In the genomic region with DNA sequence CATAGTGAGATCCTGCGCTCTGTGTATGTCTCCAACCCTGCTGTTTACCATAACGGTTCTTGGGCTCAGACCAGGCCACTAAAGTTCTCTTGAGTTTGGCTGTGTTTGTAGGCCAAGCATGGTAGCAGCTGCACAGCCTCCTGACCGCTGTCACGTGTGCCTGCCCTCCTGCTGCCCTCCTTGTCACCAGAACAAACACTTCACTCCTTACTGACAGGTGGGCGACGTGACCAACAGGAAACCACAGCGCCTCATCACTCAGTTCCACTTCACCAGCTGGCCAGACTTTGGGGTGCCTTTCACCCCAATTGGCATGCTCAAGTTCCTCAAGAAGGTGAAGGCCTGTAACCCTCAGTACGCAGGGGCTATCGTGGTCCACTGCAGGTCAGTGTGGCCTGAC, we compare ENCODE assay signal across 22 mouse cellular contexts. TPM values are rescaled to one million over a fixed set of nuclear protein-coding genes. Genes with fewer than 3 reads are reported as not detected.
A peak's percentile ranks its signal among the peaks of the same experiment; 100 is the strongest.
DNase-seq lines count a peak whose midpoint lies in the region; ATAC-seq and TF ChIP-seq lines count a peak whose summit lies in the region.
"Had no signal": no experiment of that assay in that cellular context is flagged by ENCODE, and none has a peak within 500 bp of the region (broad histone marks: within the 10 kb centered on the region; RNA-seq: fewer than 3 reads in every experiment).

No protein-coding gene starts in this region.

- no peak overlapping the region for H3K4me3 ChIP-seq in heart, postnatal 0 days (ENCODE audit: low read depth, low read length)
- H3K4me3 ChIP-seq in heart, embryonic 11.5 days (ENCODE audit: low read depth, low read length) = no peak overlapping the region
- H3K4me3 ChIP-seq: heart, embryonic 13.5 days; hindbrain, embryonic 13.5 days; limb, embryonic 10.5 days; liver, embryonic 13.5 days had no signal

- TF ChIP-seq EP300 in heart, postnatal 0 days (IDR thresholded peaks at IDR 0.05; ENCODE audit: low read depth) = no peak

- H3K27me3 ChIP-seq in heart, postnatal 0 days (ENCODE audit: control insufficient read depth, insufficient read depth, low read length) = no peaks in the 10 kb centered on the region
- H3K27me3 ChIP-seq in heart, embryonic 11.5 days (ENCODE audit: control insufficient read depth, insufficient read depth, low read length) = no peaks in the 10 kb centered on the region
- H3K27me3 ChIP-seq: heart, embryonic 13.5 days; hindbrain, embryonic 13.5 days; liver, embryonic 13.5 days had no signal

- ATAC-seq in heart, postnatal 0 days (ENCODE audit: insufficient read depth, low read depth) = no peak
- no peak for ATAC-seq in heart, embryonic 11.5 days (replicated peaks; ENCODE audit: insufficient number of reproducible peaks, low FRiP score, low TSS enrichment)
- peak; percentile 17; the same call in 1 of the 2 replicates for ATAC-seq in megakaryocyte-erythroid progenitor cell, adult 5-6 weeks (replicated peaks; ENCODE audit: low FRiP score, low TSS enrichment, poor library complexity, severe bottlenecking)
- ATAC-seq: intestine, postnatal 0 days; lung, postnatal 0 days had no signal

- H3K9ac ChIP-seq in heart, postnatal 0 days (replicated peaks; ENCODE audit: low read depth, low read length) = no peak overlapping the region
- H3K9ac ChIP-seq in heart, embryonic 11.5 days (ENCODE audit: low read depth, low read length) = no peak overlapping the region
- H3K9ac ChIP-seq: heart, embryonic 13.5 days; hindbrain, embryonic 13.5 days; liver, embryonic 13.5 days had no signal

- peak overlapping the region; percentile 20; the same call in 1 of the 2 replicates for H3K27ac ChIP-seq in heart, postnatal 0 days (ENCODE audit: low read depth)
- no peak overlapping the region for H3K27ac ChIP-seq in heart, embryonic 11.5 days (ENCODE audit: low read depth, low read length)
- H3K27ac ChIP-seq: heart, embryonic 13.5 days; hindbrain, embryonic 13.5 days; limb, embryonic 10.5 days; liver, embryonic 13.5 days had no signal

- DNase-seq in heart, postnatal 0 days (ENCODE audit: low spot score) = no peak
- DNase-seq in T-cell, adult 2 months (ENCODE audit: low spot score) = peak; percentile 6
- peak; percentile 63 to 79 for DNase-seq in thymus, postnatal 10 days (ENCODE audit: low spot score in 2 of 2)
- DNase-seq in left cerebral cortex, adult 11 months (ENCODE audit: low spot score) = no peak
- DNase-seq in urinary bladder, postnatal 25 days (ENCODE audit: low spot score) = no peak
- no peak for DNase-seq in frontal cortex, postnatal 14 days (ENCODE audit: low spot score in 2 of 2)
- DNase-seq: adrenal gland, postnatal 25 days; cerebellum, postnatal 14 days; kidney, postnatal 25 days; liver, embryonic 13.5 days had no signal

- H3K4me1 ChIP-seq in heart, postnatal 0 days (ENCODE audit: control insufficient read depth, insufficient read depth) = no peaks in the 10 kb centered on the region
- H3K4me1 ChIP-seq in heart, embryonic 11.5 days (ENCODE audit: control insufficient read depth, insufficient read depth, low read length) = no peaks in the 10 kb centered on the region
- H3K4me1 ChIP-seq: heart, embryonic 13.5 days; hindbrain, embryonic 13.5 days; limb, embryonic 10.5 days had no signal

- H3K9me3 ChIP-seq in heart, postnatal 0 days (replicated peaks; ENCODE audit: control insufficient read depth, low read length) = no peaks in the 10 kb centered on the region
- H3K9me3 ChIP-seq in heart, embryonic 11.5 days (replicated peaks; ENCODE audit: control insufficient read depth, low read length) = no peaks in the 10 kb centered on the region
- H3K9me3 ChIP-seq: heart, embryonic 13.5 days; hindbrain, embryonic 13.5 days; limb, embryonic 10.5 days; liver, embryonic 13.5 days had no signal

- 79% methylated on average over 9 of the region's 9 CpGs for WGBS in heart, postnatal 0 days
- WGBS in heart, embryonic 11.5 days (ENCODE audit: insufficient replicate concordance) = 83% methylated on average over 9 of the region's 9 CpGs

- H3K4me2 ChIP-seq in heart, postnatal 0 days (ENCODE audit: low read depth, low read length) = no peak overlapping the region; the same call in 1 of the 2 replicates
- H3K4me2 ChIP-seq in heart, embryonic 11.5 days = no peak overlapping the region
- H3K4me2 ChIP-seq: heart, embryonic 13.5 days; hindbrain, embryonic 13.5 days; liver, embryonic 13.5 days; midbrain, embryonic 11.5 days had no signal

- no peak for TF ChIP-seq CTCF in heart, postnatal 0 days (IDR thresholded peaks at IDR 0.05; ENCODE audit: low read depth)

- H3K36me3 ChIP-seq in heart, postnatal 0 days (replicated peaks; ENCODE audit: control insufficient read depth, insufficient read depth, low read length) = peaks cover 90% of the 10 kb centered on the region
- peaks cover 27% of the 10 kb centered on the region for H3K36me3 ChIP-seq in heart, embryonic 11.5 days (ENCODE audit: control insufficient read depth, insufficient read depth, low read length)

RNA-seq across cellular contexts. Expression of a gene that starts 23.3 kb away (rescaled TPM):
- total RNA-seq in heart, postnatal 0 days (2014; rRNA removed; ENCODE audit: low replicate concordance) = 69.4 and 74.0 TPM in 2 replicates
- polyA plus RNA-seq in heart, postnatal 0 days (2015; fragmentation: Nextera tagmentation; extraction: Ambion mirVana) = 86.9 and 87.7 TPM in 2 replicates
- polyA plus RNA-seq in heart, embryonic 11.5 days (2014; fragmentation: Nextera tagmentation; extraction: Ambion mirVana) = 78.4 and 79.9 TPM in 2 replicates
- total RNA-seq in megakaryocyte-erythroid progenitor cell, adult 5-6 weeks (2014; fragmentation: Nextera tagmentation) = 101 and 111 TPM in 2 replicates
- 58.3 and 88.6 TPM in 2 replicates for total RNA-seq in megakaryocyte-erythroid progenitor cell, adult 5-6 weeks (2017)

RNA-seq across cellular contexts. Expression of a gene that starts 35.7 kb away (rescaled TPM):
- total RNA-seq in heart, postnatal 0 days (2014; rRNA removed; ENCODE audit: low replicate concordance) = not detected in 2 replicates
- polyA plus RNA-seq in heart, postnatal 0 days (2015; fragmentation: Nextera tagmentation; extraction: Ambion mirVana) = not detected in 2 replicates
- not detected in 2 replicates for polyA plus RNA-seq in heart, embryonic 11.5 days (2014; fragmentation: Nextera tagmentation; extraction: Ambion mirVana)
- total RNA-seq in megakaryocyte-erythroid progenitor cell, adult 5-6 weeks (2014; fragmentation: Nextera tagmentation) = not detected in 2 replicates
- not detected in 2 replicates for total RNA-seq in megakaryocyte-erythroid progenitor cell, adult 5-6 weeks (2017)
- total RNA-seq: adrenal gland, postnatal 25 days; gastrocnemius, postnatal 4 days; layer of hippocampus, postnatal 25 days; MEL had no signal
- polyA plus RNA-seq: embryonic facial prominence, embryonic 11.5 days; heart, embryonic 13.5 days; hindbrain, embryonic 13.5 days; intestine, postnatal 0 days; limb, embryonic 10.5 days; liver, embryonic 13.5 days; lung, postnatal 0 days; midbrain, embryonic 11.5 days had no signal

RNA-seq across cellular contexts. Expression of a gene that starts 42.1 kb away (rescaled TPM):
- total RNA-seq in heart, postnatal 0 days (2014; rRNA removed; ENCODE audit: low replicate concordance) = not detected in 2 replicates
- 0.22 and 0.51 TPM in 2 replicates for polyA plus RNA-seq in heart, postnatal 0 days (2015; fragmentation: Nextera tagmentation; extraction: Ambion mirVana)
- 1.1 and 1.3 TPM in 2 replicates for polyA plus RNA-seq in heart, embryonic 11.5 days (2014; fragmentation: Nextera tagmentation; extraction: Ambion mirVana)
- total RNA-seq in megakaryocyte-erythroid progenitor cell, adult 5-6 weeks (2014; fragmentation: Nextera tagmentation) = not detected in 2 replicates
- not detected in 2 replicates for total RNA-seq in megakaryocyte-erythroid progenitor cell, adult 5-6 weeks (2017)
- total RNA-seq: adrenal gland, postnatal 25 days; gastrocnemius, postnatal 4 days; MEL had no signal
- polyA plus RNA-seq: embryonic facial prominence, embryonic 11.5 days; heart, embryonic 13.5 days; hindbrain, embryonic 13.5 days; intestine, postnatal 0 days; limb, embryonic 10.5 days; liver, embryonic 13.5 days; lung, postnatal 0 days; midbrain, embryonic 11.5 days had no signal

Comparison
In these comparisons a context has a peak if more than half of its experiments do, and no peak if none do; other contexts are left out.
1. DNase-seq: peak in T-cell, adult 2 months (single experiment) and thymus, postnatal 10 days (2 of 2); none in heart, postnatal 0 days (single experiment), left cerebral cortex, adult 11 months (single experiment), urinary bladder, postnatal 25 days (single experiment) and frontal cortex, postnatal 14 days (0 of 2).